Mouse (Mus musculus) lung, adult 2 months (tissue): ENCODE results near the gene Fbxl7.

Experiments
- CTCF ChIP-seq: fragments of 200-500 bp; IDR thresholded peaks from 2 replicates; pipeline ENCODE4 v1.5.1; 2011; ENCODE audit warnings: mild to moderate bottlenecking, low read length, control low read depth; ENCODE audit not compliant: insufficient read depth
- POLR2A ChIP-seq: fragments of 200-500 bp; IDR thresholded peaks from 2 replicates; pipeline ENCODE4 v1.6.1; 2011; ENCODE audit warnings: low read depth, mild to moderate bottlenecking, control low read depth, low read length, borderline replicate concordance; ENCODE audit errors: extremely low read depth

DNA sequence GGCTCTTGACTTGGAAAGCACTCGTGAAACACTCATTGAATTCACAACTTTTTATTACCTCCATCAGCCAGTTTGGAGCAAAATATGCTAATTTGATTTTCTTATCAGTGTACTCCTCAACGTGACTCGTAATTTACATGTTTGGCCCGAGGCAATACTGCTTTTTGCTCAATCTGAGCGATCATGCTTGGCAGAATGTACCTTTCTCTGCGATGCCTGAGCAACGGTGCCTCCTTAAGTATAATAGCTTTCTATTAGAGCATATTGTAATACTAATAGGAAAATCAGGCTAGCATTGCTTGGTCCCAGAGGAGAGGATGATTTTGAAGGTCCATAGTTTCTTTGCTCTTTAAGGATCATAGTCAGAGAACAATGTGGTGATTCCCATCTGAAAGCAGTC, 207.7 kb downstream of the Fbxl7 start:
- no peak for TF ChIP-seq CTCF
- TF ChIP-seq POLR2A = no peak
